Mouse (Mus musculus): ENCODE data around the gene Frem1. TPM values are rescaled to one million over a fixed set of nuclear protein-coding genes. Genes with fewer than 3 reads are reported as not detected.

Frem1 gene
- total and polyA plus RNA-seq, 3 experiments = 0.40 to 0.95 (median 0.66) TPM

GRCm38 (mm10) chr4:82930079-82930478, 122.1 kb downstream of the Frem1 start:
- DNase-seq = no peak

GRCm38 (mm10) chr4:82921962-82922361, 130.2 kb downstream of the Frem1 start:
- no peak for DNase-seq

- DNase-seq = no peak
These were observed 133.5 kb downstream of the Frem1 start for GRCm38 (mm10) chr4:82918625-82919024.

GRCm38 (mm10) chr4:82916678-82917050, 135.5 kb downstream of the Frem1 start:
- DNase-seq = no peak

- no peak for DNase-seq
These were observed 136.0 kb downstream of the Frem1 start for GRCm38 (mm10) chr4:82916003-82916677.

GRCm38 (mm10) chr4:82915576-82915975, 136.6 kb downstream of the Frem1 start:
- DNase-seq = no peak

- no peak for DNase-seq
These were observed 137.5 kb downstream of the Frem1 start for GRCm38 (mm10) chr4:82914601-82915143.

- DNase-seq = no peak
These were observed 156.9 kb downstream of the Frem1 start for GRCm38 (mm10) chr4:82895227-82895626.

- DNase-seq = no peak
These were observed 159.9 kb downstream of the Frem1 start for GRCm38 (mm10) chr4:82892247-82892646.

- no peak for DNase-seq
These were observed 160.6 kb downstream of the Frem1 start for GRCm38 (mm10) chr4:82891566-82891965.

- DNase-seq = no peak
These were observed 161.1 kb downstream of the Frem1 start for GRCm38 (mm10) chr4:82891049-82891448.

GRCm38 (mm10) chr4:82890585-82890984, 161.6 kb downstream of the Frem1 start:
- DNase-seq = no peak

GRCm38 (mm10) chr4:82886148-82886547, 166.0 kb downstream of the Frem1 start:
- DNase-seq = no peak

- DNase-seq = no peak
These were observed 166.6 kb downstream of the Frem1 start for GRCm38 (mm10) chr4:82885535-82885913.

GRCm38 (mm10) chr4:82884636-82885534, 167.3 kb downstream of the Frem1 start, which contains the start of gene Cer1:
Gene Cer1, minus strand, starts transcription at chr4:82885148.
- DNase-seq = no peak

GRCm38 (mm10) chr4:82882500-82882899, 169.6 kb downstream of the Frem1 start:
- DNase-seq = no peak

GRCm38 (mm10) chr4:82881366-82881765, 170.8 kb downstream of the Frem1 start:
- DNase-seq = no peak

GRCm38 (mm10) chr4:82880243-82880642, 171.9 kb downstream of the Frem1 start:
- DNase-seq = no peak

- no peak for DNase-seq
These were observed 173.0 kb downstream of the Frem1 start for GRCm38 (mm10) chr4:82879152-82879551.

GRCm38 (mm10) chr4:82876656-82877055, 175.5 kb downstream of the Frem1 start:
- DNase-seq = no peak

GRCm38 (mm10) chr4:82875532-82875931, 176.6 kb downstream of the Frem1 start:
- DNase-seq = no peak

- DNase-seq = no peak
These were observed 177.3 kb downstream of the Frem1 start for GRCm38 (mm10) chr4:82874791-82875190.

- DNase-seq = no peak
These were observed 179.6 kb downstream of the Frem1 start for GRCm38 (mm10) chr4:82872548-82872947.
